ENCODE assay signal across 19 mouse cellular contexts in genomic region chr3:65839664-65840063, GRCm38 (mm10).
DNase-seq lines count a peak whose midpoint lies in the region; ATAC-seq and TF ChIP-seq lines count a peak whose summit lies in the region.
"Had no signal": no experiment of that assay in that cellular context is flagged by ENCODE, and none has a peak within 500 bp of the region (broad histone marks: within the 10 kb centered on the region; RNA-seq: fewer than 3 reads in every experiment).

No protein-coding gene starts in this region.

- CTCF ChIA-PET in Patski (lab: Charles Lee), result interaction anchor here (1.1 to 1.6 kb wide), 2 partner anchors 12 to 16 kb away, joined by 4 read pairs; no protein-coding TSS in a partner anchor

- peak; percentile 35 for TF ChIP-seq CTCF in Patski (IDR thresholded peaks at IDR 0.05)

- ATAC-seq in limb, embryonic 11.5 days (ENCODE audit: insufficient number of reproducible peaks, low FRiP score, low TSS enrichment, low read depth), result no peak
- ATAC-seq in Patski, result no peak
- peak; percentile 90 for ATAC-seq in megakaryocyte progenitor cell, adult 5-6 weeks (replicated peaks; ENCODE audit: poor library complexity)
- no peak for ATAC-seq in cerebellum, adult (ENCODE audit: insufficient number of reproducible peaks, low FRiP score, low TSS enrichment)
- ATAC-seq: forebrain, embryonic 15.5 days; intestine, embryonic 15.5 days had no signal

- in situ Hi-C loops in Patski (cut with MboI; ENCODE audit: low pct_unique_long_range_greater_than_20kb), result no loop called here

- H3K4me1 ChIP-seq in limb, embryonic 11.5 days (ENCODE audit: control insufficient read depth, insufficient read depth, low read length), result no peaks in the 10 kb centered on the region
- no peaks in the 10 kb centered on the region for H3K4me1 ChIP-seq in limb, embryonic 10.5 days
- H3K4me1 ChIP-seq: forebrain, embryonic 15.5 days; hindbrain, embryonic 13.5 days; intestine, embryonic 15.5 days; stomach, embryonic 15.5 days had no signal

- H3K4me3 ChIP-seq in limb, embryonic 11.5 days (ENCODE audit: low read depth, low read length), result no peak overlapping the region
- no peak overlapping the region for H3K4me3 ChIP-seq in limb, embryonic 10.5 days
- H3K4me3 ChIP-seq: forebrain, embryonic 15.5 days; hindbrain, embryonic 13.5 days; intestine, embryonic 15.5 days; lung, embryonic 15.5 days; stomach, embryonic 15.5 days had no signal

- H3K9ac ChIP-seq in limb, embryonic 11.5 days (ENCODE audit: low read length), result no peak overlapping the region
- H3K9ac ChIP-seq: forebrain, embryonic 15.5 days; hindbrain, embryonic 13.5 days; intestine, embryonic 15.5 days; lung, embryonic 15.5 days; stomach, embryonic 15.5 days had no signal

- DNase-seq in limb, embryonic 11.5 days (ENCODE audit: low spot score), result peak; percentile 14
- DNase-seq in limb, embryonic 10.5 days (ENCODE audit: low spot score), result no peak
- peak; percentile 41 for DNase-seq in A20 (ENCODE audit: low read depth, low spot score)
- DNase-seq in Patski (ENCODE audit: low read depth, low spot score), result no peak
- DNase-seq in cerebellum, adult 9-11 months, result no peak
- DNase-seq: adrenal gland, adult 2 months; cerebellum, postnatal 10 days; gastrocnemius, postnatal 14 days; heart, postnatal 10 days; retina, postnatal 1 day; thymus, adult 2 months had no signal

- POLR2A ChIA-PET in Patski (lab: Charles Lee), result no interaction called here

- H3K27me3 ChIP-seq in limb, embryonic 11.5 days (ENCODE audit: control insufficient read depth, insufficient read depth, low read length), result no peaks in the 10 kb centered on the region
- H3K27me3 ChIP-seq in limb, embryonic 10.5 days (ENCODE audit: low read depth, poor library complexity, severe bottlenecking), result no peaks in the 10 kb centered on the region
- no peaks in the 10 kb centered on the region for H3K27me3 ChIP-seq in Patski
- H3K27me3 ChIP-seq: forebrain, embryonic 15.5 days; hindbrain, embryonic 13.5 days; intestine, embryonic 15.5 days; lung, embryonic 15.5 days; stomach, embryonic 15.5 days had no signal

- no peaks in the 10 kb centered on the region for H3K9me3 ChIP-seq in limb, embryonic 11.5 days (ENCODE audit: control insufficient read depth, low read length)
- no peaks in the 10 kb centered on the region for H3K9me3 ChIP-seq in limb, embryonic 10.5 days (replicated peaks)
- H3K9me3 ChIP-seq: forebrain, embryonic 15.5 days; hindbrain, embryonic 13.5 days; intestine, embryonic 15.5 days; lung, embryonic 15.5 days; stomach, embryonic 15.5 days had no signal

- no peaks in the 10 kb centered on the region for H3K36me3 ChIP-seq in limb, embryonic 11.5 days (ENCODE audit: control insufficient read depth, insufficient read depth, low read length)
- no peaks in the 10 kb centered on the region for H3K36me3 ChIP-seq in limb, embryonic 10.5 days
- H3K36me3 ChIP-seq: forebrain, embryonic 15.5 days; hindbrain, embryonic 13.5 days; intestine, embryonic 15.5 days; lung, embryonic 15.5 days; stomach, embryonic 15.5 days had no signal

- H3K27ac ChIP-seq in limb, embryonic 11.5 days (replicated peaks; ENCODE audit: low read depth, low read length), result no peak overlapping the region
- H3K27ac ChIP-seq in limb, embryonic 10.5 days, result no peak overlapping the region
- H3K27ac ChIP-seq: forebrain, embryonic 15.5 days; hindbrain, embryonic 13.5 days; intestine, embryonic 15.5 days; lung, embryonic 15.5 days; stomach, embryonic 15.5 days had no signal

- H3K4me2 ChIP-seq in limb, embryonic 11.5 days (ENCODE audit: low read depth, severe bottlenecking), result no peak overlapping the region
- H3K4me2 ChIP-seq: forebrain, embryonic 15.5 days; hindbrain, embryonic 13.5 days; intestine, embryonic 15.5 days; liver, embryonic 11.5 days; lung, embryonic 15.5 days; stomach, embryonic 15.5 days had no signal

Comparison
In these comparisons a context has a peak if more than half of its experiments do, and no peak if none do; other contexts are left out.
1. DNase-seq: peak in limb, embryonic 11.5 days (single experiment) and A20 (single experiment); none in limb, embryonic 10.5 days (single experiment), Patski (single experiment) and cerebellum, adult 9-11 months (single experiment).